Mouse (Mus musculus): ENCODE results near the gene Golph3. TPM values are rescaled to one million over a fixed set of nuclear protein-coding genes. Genes with fewer than 3 reads are reported as not detected.
A peak's percentile ranks its signal among the peaks of the same experiment; 100 is the strongest.

Gene Golph3
- polyA plus RNA-seq, 1 experiment from 2014 or later: 106 TPM

DNA sequence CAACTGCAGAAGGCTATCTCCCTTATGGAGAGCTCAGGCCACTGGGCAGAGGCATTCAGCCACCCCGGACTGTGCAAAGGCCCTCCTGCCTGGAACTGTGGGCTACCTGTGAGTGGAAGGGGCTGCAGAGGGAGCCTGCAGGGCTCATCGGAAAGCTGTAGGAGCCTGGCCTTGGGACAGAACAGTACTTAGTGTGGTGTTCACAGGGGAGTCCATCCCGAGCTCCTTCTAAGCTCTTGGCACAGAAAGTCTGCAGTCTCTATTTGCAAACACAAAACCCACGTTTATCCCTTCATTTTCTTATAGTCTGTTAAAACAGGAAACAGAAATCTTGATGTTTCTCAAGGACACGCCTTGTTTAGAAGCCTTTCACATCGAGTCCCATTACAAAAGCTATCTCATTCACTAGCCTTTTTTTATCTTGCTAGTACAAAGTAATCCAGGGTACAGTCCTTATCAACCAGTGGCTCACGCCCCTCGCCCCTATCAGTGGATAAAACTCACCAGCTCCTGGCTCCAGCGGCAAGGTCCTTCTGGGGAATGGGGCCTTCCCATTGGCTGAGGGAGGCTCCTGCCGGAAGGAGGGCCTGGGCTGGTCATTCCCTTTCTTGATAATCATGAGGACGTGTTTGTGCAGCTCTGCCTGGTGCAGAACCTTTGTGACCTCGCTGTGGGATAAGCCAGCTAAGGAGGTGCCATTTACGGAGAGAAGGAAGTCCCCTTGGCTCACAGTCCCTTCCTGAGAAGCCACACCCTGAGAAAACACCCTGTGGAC, 46.2 kb downstream of the Golph3 start:
- H3K27me3 ChIP-seq: no peaks in the 10 kb centered on the region
- ATAC-seq (no peak), DNase-seq (ENCODE audit: low read depth, low spot score) (no peak)
- no peak for TF ChIP-seq CTCF (IDR thresholded peaks at IDR 0.05)
- CTCF ChIA-PET: no interaction called here
- POLR2A ChIA-PET: no interaction called here
- in situ Hi-C loops (cut with MboI; ENCODE audit: low pct_unique_long_range_greater_than_20kb): no loop called here

DNA sequence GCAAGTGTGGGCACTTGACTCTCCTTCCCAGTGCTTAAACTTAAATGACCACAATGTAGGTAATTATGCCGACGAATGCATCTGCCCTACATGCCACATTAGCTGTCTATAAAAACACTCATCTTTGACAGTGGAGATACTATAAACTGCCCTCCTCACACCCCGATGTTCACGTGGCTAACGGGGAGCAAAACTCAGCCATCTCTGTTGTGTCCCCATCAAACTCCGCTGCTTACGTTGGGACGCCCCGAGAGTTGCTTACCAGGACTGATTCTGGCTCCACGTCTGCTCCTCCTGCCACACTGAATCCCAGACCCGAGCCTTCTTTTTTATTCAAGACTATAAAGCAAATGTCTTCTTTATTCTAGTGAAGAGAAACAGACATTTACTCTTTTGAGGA, 47.1 kb downstream of the Golph3 start:
- POLR2A ChIA-PET: no interaction called here
- DNase-seq (ENCODE audit: low read depth, low spot score) (no peak), ATAC-seq (no peak)
- CTCF ChIA-PET: interaction anchor here (1.2 to 3.6 kb wide), 2 partner anchors 13 to 211 kb away, joined by 3 to 50 read pairs; no protein-coding TSS in a partner anchor
- no peaks in the 10 kb centered on the region for H3K27me3 ChIP-seq
- TF ChIP-seq CTCF (IDR thresholded peaks at IDR 0.05): no peak
- in situ Hi-C loops (cut with MboI; ENCODE audit: low pct_unique_long_range_greater_than_20kb): no loop called here

DNA sequence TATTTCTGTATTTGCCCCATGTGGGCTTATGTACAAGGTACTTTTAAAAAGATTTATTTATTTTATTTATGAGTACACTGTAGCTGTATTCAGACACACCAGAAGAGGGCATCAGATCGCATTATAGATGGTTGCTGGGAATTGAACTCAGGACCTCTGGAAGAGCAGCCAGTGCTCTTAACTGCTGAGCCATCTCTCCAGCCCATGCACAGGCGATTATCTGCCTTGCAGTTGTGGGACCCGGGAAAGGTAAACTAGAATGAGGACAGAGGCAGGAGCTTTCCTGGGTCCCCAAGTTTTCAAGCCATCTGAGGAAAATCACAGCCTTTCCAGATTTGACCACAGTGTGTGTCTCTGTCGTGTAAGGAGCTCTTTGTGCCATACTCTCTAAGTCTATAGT, 47.6 kb downstream of the Golph3 start:
- ChIA-PET POLR2A (no interaction called here), CTCF (interaction anchor here (0.8 to 3.6 kb wide), 3 partner anchors 13 to 217 kb away, joined by 3 to 50 read pairs (median 3); no protein-coding TSS in a partner anchor)
- TF ChIP-seq CTCF (IDR thresholded peaks at IDR 0.05): no peak
- no peak for ATAC-seq
- no peak for DNase-seq (ENCODE audit: low read depth, low spot score)
- in situ Hi-C loops (cut with MboI; ENCODE audit: low pct_unique_long_range_greater_than_20kb): no loop called here
- no peaks in the 10 kb centered on the region for H3K27me3 ChIP-seq

DNA sequence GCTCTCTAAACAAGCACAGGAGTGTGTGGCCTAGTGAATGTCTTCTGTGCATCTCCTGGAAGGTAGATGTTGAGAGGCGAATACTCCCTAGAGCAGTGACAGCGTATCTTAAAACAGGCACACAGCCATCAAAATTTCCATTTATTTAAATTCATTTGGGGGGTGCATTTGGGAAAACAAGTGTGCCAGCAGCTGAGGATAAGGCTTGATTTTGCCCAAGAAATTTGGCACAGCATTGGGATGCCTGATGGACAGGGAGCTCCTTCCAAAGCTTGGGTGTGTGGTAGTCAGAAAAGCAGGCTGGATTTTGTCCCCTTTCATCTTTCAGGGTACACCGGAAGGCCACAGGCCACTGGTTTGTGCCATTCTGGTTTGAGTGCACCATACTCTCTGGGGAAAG, 48.8 kb downstream of the Golph3 start:
- CTCF ChIA-PET: interaction anchor here (0.8 to 3.6 kb wide), 2 partner anchors 175 to 209 kb away, joined by 3 to 50 read pairs; no protein-coding TSS in a partner anchor
- no peaks in the 10 kb centered on the region for H3K27me3 ChIP-seq
- no peak for ATAC-seq
- POLR2A ChIA-PET: interaction anchor here (0.7 kb wide), 1 partner anchor 8 kb away, joined by 4 read pairs; no protein-coding TSS in a partner anchor
- no peak for TF ChIP-seq CTCF (IDR thresholded peaks at IDR 0.05)
- no peak for DNase-seq (ENCODE audit: low read depth, low spot score)
- in situ Hi-C loops (cut with MboI; ENCODE audit: low pct_unique_long_range_greater_than_20kb): loop anchor here (5.0 kb wide), 2 partner anchors 202 to 427 kb away; no protein-coding TSS in a partner anchor

DNA sequence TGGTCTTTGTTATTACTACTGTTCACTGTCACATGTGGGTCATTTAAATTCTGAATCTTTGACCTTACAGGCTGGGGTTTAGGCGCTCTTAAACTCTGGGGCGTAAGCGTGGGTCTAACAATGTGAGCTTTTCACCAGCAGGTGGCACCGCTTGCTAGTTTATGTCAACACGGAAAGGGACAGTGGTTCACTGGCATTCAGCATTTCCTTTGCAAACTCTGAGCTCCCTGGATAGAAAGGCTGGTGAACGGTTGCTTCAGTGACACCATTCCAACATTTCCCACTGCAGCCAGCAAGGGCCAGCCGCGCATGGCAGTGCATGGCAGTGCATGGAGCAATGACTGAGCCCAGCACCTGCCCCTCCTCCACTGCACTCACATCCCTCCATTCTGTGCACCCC, 49.9 kb downstream of the Golph3 start:
- H3K27me3 ChIP-seq: no peaks in the 10 kb centered on the region
- peak; percentile 58 for ATAC-seq
- CTCF ChIA-PET: interaction anchor here (0.6 to 3.6 kb wide), 9 partner anchors 9 to 208 kb away, joined by 3 to 50 read pairs (median 4); partner anchors contain the start of gene Golph3
- peak; percentile 17 for DNase-seq (ENCODE audit: low read depth, low spot score)
- POLR2A ChIA-PET: interaction anchor here (1.0 kb wide), 1 partner anchor 206 kb away, joined by 4 read pairs; no protein-coding TSS in a partner anchor
- in situ Hi-C loops (cut with MboI; ENCODE audit: low pct_unique_long_range_greater_than_20kb): loop anchor here (5.0 kb wide), 2 partner anchors 201 to 426 kb away; no protein-coding TSS in a partner anchor
- peak; percentile 85 for TF ChIP-seq CTCF (IDR thresholded peaks at IDR 0.05)

DNA sequence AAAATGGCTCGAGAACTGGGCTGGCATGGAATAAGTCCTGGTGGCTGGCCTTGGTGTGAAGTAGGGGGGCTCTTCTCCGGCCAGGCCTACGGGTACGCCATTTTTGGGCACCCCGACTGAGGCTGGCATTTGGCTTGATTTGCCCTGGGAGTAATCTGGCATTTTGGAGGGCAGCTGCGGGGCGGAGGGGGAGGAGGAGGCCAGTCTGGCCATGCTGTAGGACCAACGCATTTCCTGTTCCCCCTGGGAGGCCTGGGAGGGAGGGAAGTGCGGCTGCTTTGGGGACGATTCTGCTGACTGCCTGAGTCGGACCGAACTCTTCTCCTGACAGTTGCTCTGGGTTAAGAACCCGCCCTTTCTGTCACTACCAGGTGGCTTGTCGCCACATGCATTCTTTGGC, 52.2 kb downstream of the Golph3 start:
- DNase-seq (ENCODE audit: low read depth, low spot score): no peak

DNA sequence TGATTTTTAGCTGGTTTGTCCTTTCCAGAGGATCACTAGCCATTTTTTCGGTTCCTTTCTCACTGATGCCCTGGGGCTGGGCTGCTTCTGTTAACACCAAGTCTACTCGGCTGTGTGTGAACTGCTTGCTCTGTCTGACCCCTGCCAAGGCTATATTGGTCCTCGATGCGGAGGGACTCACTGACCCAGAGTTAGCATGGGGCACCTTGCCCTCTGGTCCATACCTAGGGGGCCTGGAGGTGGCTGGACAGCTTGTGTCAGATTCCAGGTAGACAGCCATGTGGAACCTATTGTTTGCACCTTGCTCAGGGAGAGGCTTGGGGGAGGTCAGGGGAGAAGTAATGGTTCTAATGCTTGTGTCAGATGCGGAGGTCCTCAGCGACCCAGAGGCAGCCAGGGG, 52.7 kb downstream of the Golph3 start:
- TF ChIP-seq CTCF (IDR thresholded peaks at IDR 0.05): no peak
- no peak for DNase-seq (ENCODE audit: low read depth, low spot score)
- no peaks in the 10 kb centered on the region for H3K27me3 ChIP-seq
- CTCF ChIA-PET: interaction anchor here (2.4 kb wide), 1 partner anchor 203 kb away, joined by 7 read pairs; no protein-coding TSS in a partner anchor
- peak; percentile 18 for ATAC-seq
- POLR2A ChIA-PET: no interaction called here
- in situ Hi-C loops (cut with MboI; ENCODE audit: low pct_unique_long_range_greater_than_20kb): loop anchor here (5.0 kb wide), 2 partner anchors 198 to 423 kb away; no protein-coding TSS in a partner anchor

More for the DNA sequence above, 52.2 kb downstream of the Golph3 start:
- CTCF ChIA-PET: interaction anchor here (2.4 kb wide), 1 partner anchor 204 kb away, joined by 7 read pairs; no protein-coding TSS in a partner anchor
- in situ Hi-C loops (cut with MboI; ENCODE audit: low pct_unique_long_range_greater_than_20kb): loop anchor here (5.0 kb wide), 2 partner anchors 199 to 424 kb away; no protein-coding TSS in a partner anchor
- ATAC-seq: no peak
- TF ChIP-seq CTCF (IDR thresholded peaks at IDR 0.05): no peak
- no peaks in the 10 kb centered on the region for H3K27me3 ChIP-seq
- POLR2A ChIA-PET: no interaction called here

DNA sequence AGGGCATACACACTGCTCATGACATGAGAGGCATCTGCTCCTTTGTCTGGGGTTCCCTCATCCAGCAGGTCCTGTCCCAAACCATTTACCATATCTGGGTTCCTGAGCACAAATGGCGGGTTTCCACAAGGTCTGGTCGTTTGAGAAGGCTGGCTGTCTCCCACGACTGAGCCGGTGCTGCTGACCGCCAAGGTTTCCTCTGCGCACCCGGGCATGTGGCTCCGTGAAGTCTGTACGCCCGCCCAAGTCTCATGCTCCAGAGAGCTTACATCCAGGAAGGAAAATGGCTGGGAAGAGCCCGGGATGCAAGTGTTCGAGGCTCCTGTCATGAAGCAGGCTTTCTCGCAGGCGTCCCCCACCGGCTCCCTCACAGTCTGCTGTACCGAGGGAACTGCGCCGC, 53.7 kb downstream of the Golph3 start:
- in situ Hi-C loops (cut with MboI; ENCODE audit: low pct_unique_long_range_greater_than_20kb): loop anchor here (5.0 kb wide), 2 partner anchors 197 to 422 kb away; no protein-coding TSS in a partner anchor
- no peak for DNase-seq (ENCODE audit: low read depth, low spot score)
- no peak for TF ChIP-seq CTCF (IDR thresholded peaks at IDR 0.05)
- ATAC-seq: no peak
- CTCF ChIA-PET: interaction anchor here (1.2 kb wide), 1 partner anchor 18 kb away, joined by 3 read pairs; no protein-coding TSS in a partner anchor
- POLR2A ChIA-PET: no interaction called here
- H3K27me3 ChIP-seq: no peaks in the 10 kb centered on the region

DNA sequence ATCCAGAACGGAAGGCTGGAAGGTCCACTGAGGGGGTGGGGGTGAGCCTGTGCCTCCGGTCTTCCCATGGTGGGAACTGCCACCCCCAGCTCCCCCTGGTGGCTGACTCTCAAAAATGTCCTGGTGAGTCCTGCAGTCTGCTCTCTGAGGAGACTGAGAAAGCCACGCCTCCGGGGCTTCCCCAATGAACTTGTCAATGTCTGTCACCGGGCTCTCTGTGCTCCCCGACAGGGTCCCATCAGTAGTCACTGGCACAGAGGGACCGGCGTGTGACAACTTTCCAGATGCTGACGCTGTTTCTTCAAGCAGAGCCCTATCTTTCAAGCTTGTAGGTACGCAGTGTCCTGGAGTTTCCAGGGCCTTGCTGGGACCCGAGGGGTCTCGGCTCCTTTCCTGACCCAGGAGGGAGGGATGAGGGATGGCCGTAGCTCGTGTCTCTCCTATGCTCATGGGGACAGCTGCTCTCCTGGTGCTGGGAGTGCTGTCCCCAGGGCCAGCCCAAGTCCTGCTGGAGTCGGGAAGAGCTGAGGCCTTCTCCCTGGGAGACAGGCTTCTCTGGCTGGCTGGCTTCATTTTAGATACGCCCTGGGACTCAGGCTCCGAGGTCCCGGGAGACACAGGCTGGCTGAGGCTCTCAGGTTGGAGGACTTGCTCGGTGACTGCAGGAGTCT, 54.5 kb downstream of the Golph3 start:
- no peaks in the 10 kb centered on the region for H3K27me3 ChIP-seq
- DNase-seq (ENCODE audit: low read depth, low spot score): no peak
- peak; percentile 17 for ATAC-seq
- in situ Hi-C loops (cut with MboI; ENCODE audit: low pct_unique_long_range_greater_than_20kb): no loop called here
- ChIA-PET CTCF (interaction anchor here (0.6 to 1.2 kb wide), 2 partner anchors 17 to 102 kb away, joined by 3 to 4 read pairs; no protein-coding TSS in a partner anchor), POLR2A (no interaction called here)
- peak; percentile 42 for TF ChIP-seq CTCF (IDR thresholded peaks at IDR 0.05)

DNA sequence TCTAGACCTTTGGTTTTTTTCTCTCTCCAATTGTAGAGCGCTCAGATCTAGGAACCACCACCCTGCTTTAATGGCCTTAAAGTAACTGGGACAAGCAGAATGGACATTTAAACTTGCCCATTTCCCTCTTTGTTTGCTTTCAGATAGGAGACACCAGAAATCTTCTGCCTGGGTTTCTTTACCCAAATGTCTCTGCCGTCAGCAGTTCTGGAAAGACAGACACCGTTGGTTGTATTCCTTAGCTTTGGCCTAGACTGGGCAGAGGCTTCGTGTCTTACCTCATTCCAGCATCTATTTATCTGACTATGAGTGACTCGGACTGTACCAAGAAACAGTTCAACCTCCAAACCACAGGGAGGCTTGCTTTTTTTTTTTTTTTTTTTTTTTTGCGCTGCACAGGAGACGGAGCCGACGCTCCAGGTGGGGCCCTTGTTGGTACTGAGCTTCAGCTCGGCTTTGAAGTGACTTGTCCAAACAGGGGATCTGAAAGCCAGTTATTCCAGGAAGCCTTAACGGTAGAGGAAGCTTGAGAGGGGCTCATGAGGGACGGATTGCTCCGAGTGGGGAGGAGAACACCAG, 55.3 kb downstream of the Golph3 start:
- H3K27me3 ChIP-seq: no peaks in the 10 kb centered on the region
- POLR2A ChIA-PET: no interaction called here
- CTCF ChIA-PET: interaction anchor here (0.6 kb wide), 1 partner anchor 102 kb away, joined by 4 read pairs; no protein-coding TSS in a partner anchor
- DNase-seq (ENCODE audit: low read depth, low spot score): no peak
- in situ Hi-C loops (cut with MboI; ENCODE audit: low pct_unique_long_range_greater_than_20kb): no loop called here
- TF ChIP-seq CTCF (IDR thresholded peaks at IDR 0.05): no peak
- ATAC-seq: no peak
